Mouse (Mus musculus) ovary, adult 18-20 months (tissue): ENCODE data around the gene Fam120a.

Source experiments
- DNase-seq: peaks from one replicate; pipeline ENCODE4 v3.0.0; 2022; ENCODE audit warnings: low spot score, mixed read lengths

Gene Fam120a

GRCm38 (mm10) chr13:48913141-48913540 lies 54.7 kb downstream of the Fam120a start:
- no peak for DNase-seq

DNA sequence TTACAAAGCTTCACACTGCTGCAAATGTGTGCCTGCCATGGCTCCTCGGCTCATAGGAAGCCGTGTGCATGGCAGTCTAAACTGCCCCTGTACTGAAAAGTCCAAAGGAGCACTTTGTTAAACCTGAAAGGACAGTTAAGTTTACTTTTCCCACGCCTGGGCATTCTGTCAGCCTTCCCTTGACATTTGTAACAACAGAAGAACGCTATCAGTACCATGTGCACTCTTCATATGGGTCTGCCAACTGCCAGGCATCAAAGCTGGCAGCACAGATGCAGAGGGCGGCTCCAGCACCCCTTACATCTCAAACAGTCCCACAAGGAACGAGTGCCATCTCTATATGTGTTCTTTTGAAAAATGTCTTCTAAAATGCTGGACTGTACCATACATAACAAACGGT lies 56.4 kb downstream of the Fam120a start:
- DNase-seq = no peak

DNA sequence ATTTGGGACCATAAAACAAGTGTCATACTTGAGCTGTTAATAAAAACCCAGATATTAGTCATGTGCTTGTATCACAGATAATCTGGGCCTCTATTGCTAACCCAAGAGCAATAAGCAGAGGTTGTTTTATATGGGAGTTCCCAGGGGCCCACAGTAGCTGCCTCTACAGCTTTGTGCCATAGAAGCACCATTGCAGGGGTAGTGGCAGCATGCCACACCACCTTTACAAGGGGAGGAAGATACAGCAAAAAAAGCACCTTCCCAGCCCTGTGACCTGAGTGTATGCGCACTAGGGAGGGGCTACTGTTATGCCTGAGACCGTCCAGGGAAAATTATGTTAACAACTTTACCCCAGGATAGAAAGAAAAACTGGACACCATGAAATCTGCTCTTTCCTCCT lies 62.4 kb downstream of the Fam120a start:
- DNase-seq = no peak

- DNase-seq = no peak
Measured at GRCm38 (mm10) chr13:48895376-48895775, 72.4 kb downstream of the Fam120a start.

- DNase-seq = no peak
Measured at GRCm38 (mm10) chr13:48890260-48890960, 77.4 kb downstream of the Fam120a start.

DNA sequence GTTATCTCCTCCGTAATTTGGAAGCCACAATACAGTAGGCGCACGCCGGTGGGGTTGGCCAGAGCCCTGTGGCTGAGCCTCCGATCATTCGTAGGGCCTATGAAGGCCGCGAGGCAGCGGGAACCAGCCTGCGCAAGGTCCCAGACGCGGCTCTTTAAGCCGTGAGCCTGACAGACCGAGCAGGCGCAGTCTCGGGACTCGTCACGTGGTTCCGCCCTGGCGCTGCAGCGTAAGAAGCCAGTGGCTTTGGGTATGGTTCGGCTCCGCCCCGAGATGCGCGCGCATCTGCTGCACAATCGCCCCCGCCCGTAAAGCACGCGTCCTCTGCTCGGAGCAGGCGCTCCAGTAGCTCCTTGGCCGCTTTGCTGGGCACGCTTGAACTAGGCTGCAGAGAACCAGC lies 89.3 kb downstream of the Fam120a start:
- DNase-seq = peak; percentile 98

DNA sequence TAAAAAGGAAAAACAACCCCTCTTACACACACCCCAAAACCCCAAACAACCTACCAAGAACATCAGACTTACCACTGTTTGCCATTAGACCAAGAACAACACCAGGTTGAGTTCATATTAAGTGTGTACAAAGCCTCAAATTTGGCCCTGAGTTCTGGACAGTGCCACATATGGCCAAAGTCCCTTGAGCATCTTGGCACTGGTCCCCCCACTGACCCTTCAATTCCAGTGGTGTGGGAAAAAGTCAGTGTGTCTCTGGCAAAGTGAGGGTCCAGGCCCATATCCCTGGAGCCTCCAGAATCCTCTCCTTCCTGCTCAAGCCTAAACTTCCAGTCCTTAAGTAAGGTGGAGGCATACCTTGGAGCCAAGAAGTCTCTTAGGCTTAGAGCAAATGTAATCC lies 90.0 kb downstream of the Fam120a start:
- DNase-seq = no peak

GRCm38 (mm10) chr13:48872726-48873125 lies 95.1 kb downstream of the Fam120a start:
- DNase-seq = no peak

GRCm38 (mm10) chr13:48871887-48872606 lies 95.8 kb downstream of the Fam120a start:
- DNase-seq = no peak

- DNase-seq = no peak
Measured at GRCm38 (mm10) chr13:48870771-48871731, 96.8 kb downstream of the Fam120a start, which contains the start of gene Phf2. Gene Phf2, minus strand, starts transcription at chr13:48871119.

DNA sequence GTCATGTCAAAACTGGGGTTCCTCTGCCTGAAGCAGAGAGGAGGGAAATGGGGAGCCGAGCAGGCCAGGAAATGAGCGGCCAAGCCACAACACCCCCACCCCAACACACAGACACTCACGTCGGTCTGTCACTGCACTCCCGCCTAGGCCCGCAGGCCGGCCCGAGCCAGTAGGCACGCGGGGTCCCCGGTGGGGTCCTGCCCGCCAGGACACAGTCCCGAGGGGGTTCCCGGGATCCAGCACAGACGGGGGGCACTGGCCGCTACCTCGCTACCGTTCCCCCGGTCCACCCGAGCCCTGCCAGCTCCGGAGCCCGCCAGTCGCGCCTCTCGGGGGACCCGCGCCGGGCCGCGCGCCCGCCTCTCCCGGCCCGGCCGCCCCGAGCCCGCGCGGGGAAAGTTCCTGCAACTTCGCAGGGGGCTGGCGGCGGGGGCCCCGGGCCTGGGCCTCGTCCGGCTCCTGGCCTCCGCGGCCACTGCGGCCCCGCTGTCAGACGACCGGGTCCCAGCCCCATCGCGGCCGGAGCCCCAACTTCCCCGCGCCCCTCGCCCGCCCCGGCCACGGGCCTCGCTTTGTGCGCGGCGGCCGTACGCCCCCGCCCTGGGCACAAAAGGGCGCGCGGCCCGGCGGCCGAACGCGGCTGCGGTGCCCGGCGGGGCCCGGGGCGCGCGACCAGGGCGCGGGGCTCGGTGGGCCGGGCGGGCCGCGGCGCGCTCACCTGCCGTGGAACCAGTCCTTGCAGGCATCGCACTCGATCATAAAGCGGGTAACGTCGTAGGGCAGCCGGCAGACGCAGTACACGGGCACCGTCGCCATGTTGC lies 97.7 kb downstream of the Fam120a start:
- no peak for DNase-seq

- DNase-seq = no peak
Measured at GRCm38 (mm10) chr13:48869600-48869949, 98.2 kb downstream of the Fam120a start.

- DNase-seq = no peak
Measured at GRCm38 (mm10) chr13:48869088-48869487, 98.7 kb downstream of the Fam120a start.

DNA sequence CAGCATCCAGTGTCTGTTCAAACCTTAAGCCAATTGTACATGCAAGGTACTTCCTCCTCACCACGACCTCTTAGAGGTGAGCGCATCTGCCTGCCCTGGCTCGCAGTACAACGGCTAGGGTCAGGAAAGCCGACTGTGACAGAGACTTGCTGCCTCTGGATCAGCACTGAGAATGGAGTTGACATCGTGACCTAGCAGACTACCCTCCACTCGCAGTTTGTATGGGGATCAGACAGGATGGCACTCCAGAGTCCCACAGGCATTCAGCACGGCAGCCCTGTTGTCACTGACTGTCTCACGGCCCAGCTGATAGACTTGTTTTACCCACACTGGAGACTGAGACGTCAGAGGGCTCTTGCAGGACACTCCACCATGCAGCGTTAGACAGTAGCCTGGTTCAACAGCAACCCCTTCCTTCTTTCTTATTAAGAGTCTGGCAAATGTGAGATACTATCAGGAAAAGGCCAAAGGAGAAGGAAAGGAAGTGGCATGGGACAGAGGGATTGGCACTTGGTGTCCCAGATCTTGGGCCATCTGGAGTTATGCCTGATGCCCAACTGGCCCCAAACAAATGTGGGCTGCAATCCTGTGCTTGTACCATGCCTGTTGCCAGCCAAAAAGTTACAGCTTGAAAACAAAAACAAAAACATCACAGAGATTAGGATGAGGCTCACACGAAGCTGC lies 103.0 kb downstream of the Fam120a start:
- DNase-seq = no peak

- no peak for DNase-seq
Measured at GRCm38 (mm10) chr13:48863556-48863955, 104.3 kb downstream of the Fam120a start.

GRCm38 (mm10) chr13:48861913-48862312 lies 105.9 kb downstream of the Fam120a start:
- no peak for DNase-seq

DNA sequence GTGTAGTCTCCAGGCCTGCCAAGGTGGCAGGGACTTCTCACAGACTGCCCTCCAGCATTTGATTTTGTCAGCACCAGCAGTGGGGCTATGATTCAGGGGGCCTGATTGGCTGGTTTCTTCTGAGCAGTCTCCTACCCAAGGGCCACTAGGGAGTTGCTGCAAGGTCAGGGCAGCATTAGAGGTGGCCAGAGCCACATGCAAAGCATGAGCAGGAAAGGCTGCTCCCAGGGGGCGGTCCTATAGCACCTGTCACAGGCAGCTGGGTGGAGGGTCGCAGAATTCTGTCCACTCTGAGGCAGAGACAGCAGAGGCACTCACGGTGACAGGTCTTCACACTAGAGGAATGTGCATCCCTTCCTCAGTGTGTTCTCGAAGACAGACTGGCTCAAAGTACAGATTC lies 109.0 kb downstream of the Fam120a start:
- no peak for DNase-seq

GRCm38 (mm10) chr13:48858054-48858453 lies 109.8 kb downstream of the Fam120a start:
- DNase-seq = no peak

DNA sequence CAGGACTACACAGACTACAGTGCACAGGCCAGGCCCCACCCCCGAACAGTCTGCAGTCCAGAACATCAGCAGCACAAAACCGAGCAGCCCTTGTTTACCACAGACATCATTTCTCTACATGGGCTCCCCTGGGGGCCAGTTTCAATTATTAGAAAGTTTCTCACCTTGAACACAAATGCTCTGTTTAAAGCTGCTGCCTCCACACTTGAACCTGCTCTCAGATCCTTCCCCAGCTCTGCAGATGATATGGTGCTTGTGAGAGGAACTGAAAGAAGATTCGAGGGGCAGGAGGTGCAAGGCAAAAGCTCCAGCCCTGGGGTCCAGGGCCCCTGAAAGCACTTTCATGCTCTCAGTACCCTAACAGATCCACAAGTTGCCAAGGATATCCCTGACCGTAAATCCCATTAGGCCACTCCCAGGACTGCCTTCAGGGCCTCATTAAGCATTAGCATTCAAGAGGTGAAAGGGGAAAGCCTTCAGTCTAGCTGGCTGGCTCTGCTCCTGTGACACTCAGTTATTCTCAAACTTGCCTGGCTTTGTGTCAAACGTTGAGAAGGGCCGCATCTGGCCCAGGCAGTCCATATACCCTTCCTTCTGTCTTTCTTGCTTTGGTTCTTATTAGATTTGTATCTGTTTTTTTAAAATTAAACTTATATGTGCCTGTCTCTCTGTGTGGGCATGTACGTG lies 110.4 kb downstream of the Fam120a start:
- no peak for DNase-seq

GRCm38 (mm10) chr13:48853947-48854346 lies 113.9 kb downstream of the Fam120a start:
- DNase-seq = no peak
